Mouse (Mus musculus): Measurements from ENCODE around the gene Lrrfip1. TPM values are rescaled to one million over a fixed set of nuclear protein-coding genes. Genes with fewer than 3 reads are reported as not detected.

The Lrrfip1 gene
- polyA plus RNA-seq, 1 experiment: 9.9 TPM

GRCm38 (mm10) chr1:91023960-91024359 lies 25.4 kb downstream of the Lrrfip1 start:
- DNase-seq (ENCODE audit: low read depth): no peak

GRCm38 (mm10) chr1:91024464-91024863 lies 25.9 kb downstream of the Lrrfip1 start:
- no peak for DNase-seq (ENCODE audit: low read depth)

- DNase-seq (ENCODE audit: low read depth): no peak
Observed at GRCm38 (mm10) chr1:91026945-91027344, 28.4 kb downstream of the Lrrfip1 start.

- no peak for DNase-seq (ENCODE audit: low read depth)
Observed at GRCm38 (mm10) chr1:91030383-91030782, 31.8 kb downstream of the Lrrfip1 start.

GRCm38 (mm10) chr1:91031547-91031946 lies 33.0 kb downstream of the Lrrfip1 start:
- DNase-seq (ENCODE audit: low read depth): no peak

GRCm38 (mm10) chr1:91032393-91032971 lies 33.9 kb downstream of the Lrrfip1 start:
- no peak for DNase-seq (ENCODE audit: low read depth)

- DNase-seq (ENCODE audit: low read depth): no peak
Observed at GRCm38 (mm10) chr1:91034547-91034946, 36.0 kb downstream of the Lrrfip1 start.

- DNase-seq (ENCODE audit: low read depth): no peak
Observed at GRCm38 (mm10) chr1:91035266-91035665, 36.7 kb downstream of the Lrrfip1 start.

GRCm38 (mm10) chr1:91037213-91037612 lies 38.7 kb downstream of the Lrrfip1 start:
- no peak for DNase-seq (ENCODE audit: low read depth)

- DNase-seq (ENCODE audit: low read depth): no peak
Observed at GRCm38 (mm10) chr1:91038010-91038409, 39.5 kb downstream of the Lrrfip1 start.

- DNase-seq (ENCODE audit: low read depth): no peak
Observed at GRCm38 (mm10) chr1:91038531-91038930, 40.0 kb downstream of the Lrrfip1 start.

- DNase-seq (ENCODE audit: low read depth): peak; percentile 81
Observed at GRCm38 (mm10) chr1:91041605-91042004, 43.1 kb downstream of the Lrrfip1 start.

- DNase-seq (ENCODE audit: low read depth): no peak
Observed at GRCm38 (mm10) chr1:91043191-91043590, 44.7 kb downstream of the Lrrfip1 start.

GRCm38 (mm10) chr1:91044176-91044575 lies 45.6 kb downstream of the Lrrfip1 start:
- DNase-seq (ENCODE audit: low read depth): no peak

- DNase-seq (ENCODE audit: low read depth): no peak
Observed at GRCm38 (mm10) chr1:91044648-91045047, 46.1 kb downstream of the Lrrfip1 start.

GRCm38 (mm10) chr1:91046237-91046636 lies 47.7 kb downstream of the Lrrfip1 start:
- no peak for DNase-seq (ENCODE audit: low read depth)

GRCm38 (mm10) chr1:91049296-91049695 lies 50.8 kb downstream of the Lrrfip1 start:
- DNase-seq (ENCODE audit: low read depth): no peak

GRCm38 (mm10) chr1:91051461-91052094 lies 53.0 kb downstream of the Lrrfip1 start:
- DNase-seq (ENCODE audit: low read depth): no peak

GRCm38 (mm10) chr1:91052747-91053181 lies 54.2 kb downstream of the Lrrfip1 start:
- no peak for DNase-seq (ENCODE audit: low read depth)

GRCm38 (mm10) chr1:91053218-91054073 lies 54.9 kb downstream of the Lrrfip1 start:
- no peak for DNase-seq (ENCODE audit: low read depth)

GRCm38 (mm10) chr1:91054074-91054471 lies 55.5 kb downstream of the Lrrfip1 start:
- no peak for DNase-seq (ENCODE audit: low read depth)

GRCm38 (mm10) chr1:91054815-91055214 lies 56.3 kb downstream of the Lrrfip1 start:
- DNase-seq (ENCODE audit: low read depth): no peak

- no peak for DNase-seq (ENCODE audit: low read depth)
Observed at GRCm38 (mm10) chr1:91055744-91056143, 57.2 kb downstream of the Lrrfip1 start.
